Mouse (Mus musculus) C2C12 (cell line): ENCODE measurements around the gene Olfr1391.

ENCODE experiments used
- CTCF ChIP-seq: IDR thresholded peaks from one replicate; pipeline ENCODE4 v1.5.1; 2011; ENCODE audit not compliant: control insufficient read depth, insufficient read depth, insufficient read length
- MAX ChIP-seq: IDR thresholded peaks from one replicate; pipeline ENCODE4 v1.6.1; 2011; ENCODE audit warnings: mild to moderate bottlenecking, control low read depth
- MYOG ChIP-seq: IDR thresholded peaks from one replicate; pipeline ENCODE4 v1.6.1; 2011; ENCODE audit not compliant: control insufficient read depth, insufficient read length; ENCODE audit errors: extremely low read depth

GRCm38 (mm10) chr11:49322442-49322841, at the start of gene Olfr1391:
- TF ChIP-seq CTCF (no peak), MAX (no peak), MYOG (no peak)
